Mouse (Mus musculus): ENCODE data around the gene Deup1. TPM values are rescaled to one million over a fixed set of nuclear protein-coding genes. Genes with fewer than 3 reads are reported as not detected.

Gene Deup1
- total RNA-seq, 1 experiment, result 0.31 TPM

DNA sequence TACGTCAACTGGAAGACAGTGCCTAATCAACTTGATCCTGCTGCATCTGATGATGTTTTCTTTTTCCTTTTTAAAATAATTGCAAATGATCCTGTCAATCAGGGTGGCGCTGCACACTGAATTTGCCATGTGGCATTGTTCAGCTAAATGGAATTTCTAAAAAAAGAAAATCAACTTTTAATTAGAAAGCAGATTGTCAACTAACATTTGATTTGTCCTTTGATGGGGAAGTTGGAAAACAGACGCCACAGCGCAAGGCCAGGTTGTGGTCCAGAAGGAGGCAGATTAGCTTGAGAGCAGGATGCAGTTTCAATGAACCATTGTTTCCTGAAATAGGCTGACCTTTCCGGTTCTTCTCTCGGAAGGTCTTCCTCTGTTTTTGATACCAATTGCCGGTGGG is 101.2 kb downstream of the Deup1 start:
- Histone ChIP-seq H3K4me1 (ENCODE audit: control insufficient read depth in 2 of 2, insufficient read depth in 2 of 2, low read length in 2 of 2, poor library complexity in 1 of 2) (peaks cover 0 to 7% of the 10 kb centered on the region in 2 experiments; a peak in 1 of 4 replicates), H3K9me3 (ENCODE audit: control insufficient read depth, insufficient read depth, low read depth, low read length) (no peaks in the 10 kb centered on the region), H3K4me3 (ENCODE audit: insufficient read depth in 1 of 2, low read depth in 1 of 2, low read length in 2 of 2, poor library complexity in 1 of 2, severe bottlenecking in 1 of 2) (no peak overlapping the region), H3K9ac (ENCODE audit: insufficient read depth, low read depth, low read length, poor library complexity, severe bottlenecking) (no peak overlapping the region), H3K36me3 (ENCODE audit: control insufficient read depth, insufficient read depth, low read length, poor library complexity, severe bottlenecking) (no peaks in the 10 kb centered on the region; the same call in 1 of the 2 replicates), H3K27ac (ENCODE audit: insufficient read depth, low read depth, low read length, poor library complexity, severe bottlenecking) (no peak overlapping the region)
- TF ChIP-seq CHD2 (IDR thresholded peaks at IDR 0.05; ENCODE audit: low read depth, low read length) (no peak), ZC3H11A (IDR thresholded peaks at IDR 0.05; ENCODE audit: borderline replicate concordance, low read depth, low read length) (no peak)
- in situ Hi-C loops (cut with MboI; ENCODE audit: low sequenced_read_pairs in 2 of 2, unreplicated experiment in 2 of 2), result no loop called here
- no peak for DNase-seq (ENCODE audit: low read depth, low spot score)

DNA sequence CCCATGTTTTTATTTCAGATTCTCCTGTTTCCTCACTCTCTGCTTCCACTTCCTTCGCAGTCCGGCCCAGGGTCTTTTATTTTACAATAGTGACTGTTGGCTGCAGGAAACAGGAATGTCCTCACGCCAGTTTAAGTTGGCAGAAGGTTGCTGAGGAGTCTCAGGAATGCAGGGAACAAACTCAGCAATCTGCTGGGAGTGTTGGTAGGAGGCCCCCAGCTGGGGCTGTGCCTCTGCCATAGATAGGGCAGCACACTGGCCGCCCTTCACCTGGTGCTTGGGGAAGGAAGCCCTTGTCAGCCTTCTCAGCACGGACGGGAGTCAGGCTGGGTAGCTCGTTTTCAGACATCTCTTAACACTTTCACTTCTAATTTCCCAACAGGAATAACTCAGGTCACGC is 102.5 kb downstream of the Deup1 start:
- H3K36me3 ChIP-seq (ENCODE audit: control insufficient read depth, insufficient read depth, low read length, poor library complexity, severe bottlenecking), result no peaks in the 10 kb centered on the region
- DNase-seq (ENCODE audit: low read depth, low spot score), result no peak
- TF ChIP-seq ZNF384 (IDR thresholded peaks at IDR 0.05; ENCODE audit: low read depth, low read length) (no peak), HCFC1 (IDR thresholded peaks at IDR 0.05; ENCODE audit: borderline replicate concordance, insufficient read depth, low read length) (no peak), CHD2 (IDR thresholded peaks at IDR 0.05; ENCODE audit: low read depth, low read length) (no peak), ZC3H11A (IDR thresholded peaks at IDR 0.05; ENCODE audit: borderline replicate concordance, low read depth, low read length) (no peak), MAFK (IDR thresholded peaks at IDR 0.05; ENCODE audit: insufficient read depth, low read depth, low read length) (no peak)
- H3K4me1 ChIP-seq (ENCODE audit: control insufficient read depth in 2 of 2, insufficient read depth in 2 of 2, low read length in 2 of 2, poor library complexity in 1 of 2), result peaks cover 0 to 7% of the 10 kb centered on the region in 2 experiments; a peak in 1 of 4 replicates
- H3K27ac ChIP-seq (ENCODE audit: insufficient read depth, low read depth, low read length, poor library complexity, severe bottlenecking), result no peak overlapping the region
- no peaks in the 10 kb centered on the region for H3K9me3 ChIP-seq (ENCODE audit: control insufficient read depth, insufficient read depth, low read depth, low read length)
- in situ Hi-C loops (cut with MboI; ENCODE audit: low sequenced_read_pairs in 2 of 2, unreplicated experiment in 2 of 2), result no loop called here
- H3K4me3 ChIP-seq (ENCODE audit: insufficient read depth in 1 of 2, low read depth in 1 of 2, low read length in 2 of 2, poor library complexity in 1 of 2, severe bottlenecking in 1 of 2), result no peak overlapping the region
- no peak overlapping the region for H3K9ac ChIP-seq (ENCODE audit: insufficient read depth, low read depth, low read length, poor library complexity, severe bottlenecking)

DNA sequence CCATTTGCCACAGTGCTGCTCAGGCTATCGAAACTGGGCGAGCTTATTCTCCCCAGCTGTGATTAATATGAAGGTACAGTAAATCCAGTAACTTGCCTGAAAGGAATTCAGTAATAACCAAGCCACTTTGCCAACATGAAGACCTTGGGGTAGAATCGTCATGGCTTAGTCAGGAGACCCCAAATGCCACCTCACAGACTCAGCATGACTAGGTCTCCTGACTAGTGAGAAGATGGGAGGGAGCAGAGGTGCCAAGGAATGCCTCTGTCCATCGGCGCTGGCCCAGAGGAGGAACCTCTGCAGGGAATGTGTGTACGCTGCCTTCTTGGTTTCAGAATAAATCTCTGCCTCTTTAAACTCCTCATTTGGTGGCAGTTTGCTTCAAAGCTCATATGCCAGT is 104.1 kb downstream of the Deup1 start:
- no peak for DNase-seq (ENCODE audit: low read depth, low spot score)
- H3K36me3 ChIP-seq (ENCODE audit: control insufficient read depth, insufficient read depth, low read length, poor library complexity, severe bottlenecking), result no peaks in the 10 kb centered on the region
- H3K9me3 ChIP-seq (ENCODE audit: control insufficient read depth, insufficient read depth, low read depth, low read length), result no peaks in the 10 kb centered on the region
- H3K4me1 ChIP-seq (ENCODE audit: control insufficient read depth in 2 of 2, insufficient read depth in 2 of 2, low read length in 2 of 2, poor library complexity in 1 of 2), result no peaks in the 10 kb centered on the region; a peak in 1 of 4 replicates
- no peak overlapping the region for H3K27ac ChIP-seq (ENCODE audit: insufficient read depth, low read depth, low read length, poor library complexity, severe bottlenecking)
- TF ChIP-seq ZNF384 (IDR thresholded peaks at IDR 0.05; ENCODE audit: low read depth, low read length) (no peak), MAFK (IDR thresholded peaks at IDR 0.05; ENCODE audit: insufficient read depth, low read depth, low read length) (no peak), HCFC1 (IDR thresholded peaks at IDR 0.05; ENCODE audit: borderline replicate concordance, insufficient read depth, low read length) (no peak), CHD2 (IDR thresholded peaks at IDR 0.05; ENCODE audit: low read depth, low read length) (no peak), ZC3H11A (IDR thresholded peaks at IDR 0.05; ENCODE audit: borderline replicate concordance, low read depth, low read length) (no peak)
- H3K4me3 ChIP-seq (ENCODE audit: insufficient read depth in 1 of 2, low read depth in 1 of 2, low read length in 2 of 2, poor library complexity in 1 of 2, severe bottlenecking in 1 of 2), result no peak overlapping the region
- H3K9ac ChIP-seq (ENCODE audit: insufficient read depth, low read depth, low read length, poor library complexity, severe bottlenecking), result no peak overlapping the region
- in situ Hi-C loops (cut with MboI; ENCODE audit: low sequenced_read_pairs in 2 of 2, unreplicated experiment in 2 of 2), result no loop called here

DNA sequence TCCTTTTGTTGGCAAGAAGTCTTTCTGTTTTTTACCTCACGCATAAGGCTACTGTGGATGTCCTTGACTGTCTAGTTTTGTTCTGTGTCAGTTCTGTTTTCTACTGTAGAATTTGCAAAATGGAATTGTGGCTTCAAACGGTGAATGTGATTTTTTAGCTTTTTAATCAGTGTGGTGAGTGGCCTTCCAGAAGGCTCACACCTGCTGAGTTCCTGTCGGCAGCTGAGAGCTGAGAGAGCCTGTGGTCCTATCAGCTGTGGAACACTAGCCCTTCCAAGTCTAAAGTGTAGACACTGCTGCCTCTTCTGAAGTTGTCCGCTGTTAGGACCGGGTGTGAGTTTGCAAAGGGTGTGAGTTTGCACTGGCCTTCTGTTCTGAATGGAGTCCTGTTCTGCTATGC is 104.8 kb downstream of the Deup1 start:
- H3K9ac ChIP-seq (ENCODE audit: insufficient read depth, low read depth, low read length, poor library complexity, severe bottlenecking), result no peak overlapping the region
- no peak overlapping the region for H3K27ac ChIP-seq (ENCODE audit: insufficient read depth, low read depth, low read length, poor library complexity, severe bottlenecking)
- no peaks in the 10 kb centered on the region for H3K9me3 ChIP-seq (ENCODE audit: control insufficient read depth, insufficient read depth, low read depth, low read length)
- H3K36me3 ChIP-seq (ENCODE audit: control insufficient read depth, insufficient read depth, low read length, poor library complexity, severe bottlenecking), result no peaks in the 10 kb centered on the region
- no peaks in the 10 kb centered on the region for H3K4me1 ChIP-seq (ENCODE audit: control insufficient read depth in 2 of 2, insufficient read depth in 2 of 2, low read length in 2 of 2, poor library complexity in 1 of 2)
- no peak for TF ChIP-seq ZC3H11A (IDR thresholded peaks at IDR 0.05; ENCODE audit: borderline replicate concordance, low read depth, low read length)
- no peak for TF ChIP-seq ZNF384 (IDR thresholded peaks at IDR 0.05; ENCODE audit: low read depth, low read length)
- H3K4me3 ChIP-seq (ENCODE audit: insufficient read depth in 1 of 2, low read depth in 1 of 2, low read length in 2 of 2, poor library complexity in 1 of 2, severe bottlenecking in 1 of 2), result no peak overlapping the region
- in situ Hi-C loops (cut with MboI; ENCODE audit: low sequenced_read_pairs in 2 of 2, unreplicated experiment in 2 of 2), result no loop called here
- DNase-seq (ENCODE audit: low read depth, low spot score), result no peak

DNA sequence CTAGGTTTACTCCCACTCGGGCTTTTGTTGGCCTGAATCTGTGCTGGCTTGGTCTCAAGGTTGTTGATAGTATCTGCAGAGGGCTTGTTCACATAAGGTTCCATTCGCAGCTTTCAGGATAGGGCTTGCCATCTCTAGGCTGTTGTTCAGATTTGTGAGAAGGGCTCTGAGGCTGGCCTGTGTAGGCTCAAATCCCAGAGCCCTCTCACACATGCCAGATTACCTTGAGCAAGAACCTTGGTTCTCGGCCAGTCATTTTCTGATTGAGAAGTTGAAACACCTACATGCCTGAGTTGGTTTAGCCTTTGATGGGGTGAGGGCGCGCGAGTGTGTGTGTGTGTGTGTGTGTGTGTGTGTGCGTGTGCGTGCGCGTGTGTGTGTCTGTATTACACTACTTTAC is 105.4 kb downstream of the Deup1 start:
- TF ChIP-seq HCFC1 (IDR thresholded peaks at IDR 0.05; ENCODE audit: borderline replicate concordance, insufficient read depth, low read length) (no peak), ZC3H11A (IDR thresholded peaks at IDR 0.05; ENCODE audit: borderline replicate concordance, low read depth, low read length) (no peak)
- no peak overlapping the region for H3K27ac ChIP-seq (ENCODE audit: insufficient read depth, low read depth, low read length, poor library complexity, severe bottlenecking)
- H3K36me3 ChIP-seq (ENCODE audit: control insufficient read depth, insufficient read depth, low read length, poor library complexity, severe bottlenecking), result no peaks in the 10 kb centered on the region
- H3K4me3 ChIP-seq (ENCODE audit: insufficient read depth in 1 of 2, low read depth in 1 of 2, low read length in 2 of 2, poor library complexity in 1 of 2, severe bottlenecking in 1 of 2), result no peak overlapping the region
- in situ Hi-C loops (cut with MboI; ENCODE audit: low sequenced_read_pairs in 2 of 2, unreplicated experiment in 2 of 2), result no loop called here
- no peak for DNase-seq (ENCODE audit: low read depth, low spot score)
- no peaks in the 10 kb centered on the region for H3K9me3 ChIP-seq (ENCODE audit: control insufficient read depth, insufficient read depth, low read depth, low read length)
- H3K9ac ChIP-seq (ENCODE audit: insufficient read depth, low read depth, low read length, poor library complexity, severe bottlenecking), result no peak overlapping the region
- no peaks in the 10 kb centered on the region for H3K4me1 ChIP-seq (ENCODE audit: control insufficient read depth in 2 of 2, insufficient read depth in 2 of 2, low read length in 2 of 2, poor library complexity in 1 of 2)
